Comparison of ENCODE assay signal across 12 mouse cellular contexts in the genomic region with DNA sequence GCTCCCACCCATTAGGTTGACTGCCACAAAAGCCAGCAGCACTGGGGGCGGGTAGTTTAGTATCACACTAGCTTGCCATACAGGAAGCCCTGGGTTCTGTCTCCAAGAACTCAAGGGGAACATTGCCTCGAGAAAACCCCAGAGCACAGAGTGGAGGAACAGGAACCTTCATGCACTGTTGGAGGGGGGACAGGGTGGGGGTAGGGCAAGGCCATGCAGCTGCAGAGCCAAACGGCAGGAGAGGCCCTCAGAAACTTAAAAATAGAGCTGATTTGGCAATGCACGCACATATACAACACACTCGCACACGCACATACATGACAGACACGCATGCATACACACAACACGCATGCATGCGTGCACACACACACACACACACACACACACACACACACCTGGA. TPM values are rescaled to one million over a fixed set of nuclear protein-coding genes. Genes with fewer than 3 reads are reported as not detected.
DNase-seq lines count a peak whose midpoint lies in the region; ATAC-seq and TF ChIP-seq lines count a peak whose summit lies in the region.
"Had no signal": no experiment of that assay in that cellular context is flagged by ENCODE, and none has a peak within 500 bp of the region (broad histone marks: within the 10 kb centered on the region; RNA-seq: fewer than 3 reads in every experiment).

No protein-coding gene starts in this region.

- no peak overlapping the region for H3K27ac ChIP-seq in ES-Bruce4 (ENCODE audit: insufficient read depth, low read length)
- H3K27ac ChIP-seq in liver, adult 2 months (replicated peaks; ENCODE audit: insufficient read depth, low read depth, low read length), result no peak overlapping the region
- no peak overlapping the region for H3K27ac ChIP-seq in intestine, postnatal 0 days (ENCODE audit: low read depth, low read length)
- H3K27ac ChIP-seq: heart, embryonic 13.5 days; limb, embryonic 15.5 days had no signal

- no peaks in the 10 kb centered on the region for H3K9me3 ChIP-seq in ES-Bruce4 (replicated peaks; ENCODE audit: control insufficient read depth, insufficient read depth, low read length, poor library complexity, severe bottlenecking)
- H3K9me3 ChIP-seq in intestine, postnatal 0 days (ENCODE audit: control insufficient read depth), result no peaks in the 10 kb centered on the region
- H3K9me3 ChIP-seq: heart, embryonic 13.5 days; limb, embryonic 15.5 days had no signal

- peak overlapping the region; percentile 14 for H3K4me3 ChIP-seq in ES-Bruce4 (ENCODE audit: low read depth, low read length)
- no peak overlapping the region for H3K4me3 ChIP-seq in liver, adult 2 months (ENCODE audit: insufficient read depth, low read depth, low read length)
- no peak overlapping the region for H3K4me3 ChIP-seq in intestine, postnatal 0 days (ENCODE audit: low read depth, low read length)
- H3K4me3 ChIP-seq: heart, embryonic 13.5 days; limb, embryonic 15.5 days had no signal

- peak; percentile 59 for ATAC-seq in neutrophil, adult 5-6 weeks (ENCODE audit: extremely low read depth, insufficient number of reproducible peaks, low FRiP score, poor library complexity, severe bottlenecking)
- no peak for ATAC-seq in intestine, postnatal 0 days
- ATAC-seq: forebrain, embryonic 14.5 days; midbrain, embryonic 16.5 days had no signal

- H3K36me3 ChIP-seq in ES-Bruce4 (ENCODE audit: control insufficient read depth, insufficient read depth, low read length, poor library complexity, severe bottlenecking), result no peaks in the 10 kb centered on the region
- no peaks in the 10 kb centered on the region for H3K36me3 ChIP-seq in liver, adult 2 months (ENCODE audit: control insufficient read depth, insufficient read depth, low read length)
- H3K36me3 ChIP-seq in intestine, postnatal 0 days (ENCODE audit: control insufficient read depth, insufficient read depth), result no peaks in the 10 kb centered on the region
- H3K36me3 ChIP-seq: heart, embryonic 13.5 days; limb, embryonic 15.5 days had no signal

- no peak overlapping the region for H3K4me2 ChIP-seq in intestine, postnatal 0 days (replicated peaks; ENCODE audit: low read depth)
- H3K4me2 ChIP-seq: limb, embryonic 15.5 days had no signal

- peak; percentile 70 for DNase-seq in 416B (ENCODE audit: low read depth)
- DNase-seq in liver, adult 2 months (ENCODE audit: extremely low read depth, low read depth, low spot score), result peak; percentile 21
- DNase-seq in frontal cortex, postnatal 14 days (ENCODE audit: low spot score in 2 of 2), result no peak
- no peak for DNase-seq in lung, postnatal 4 days
- DNase-seq in cerebellum, adult 11-12 months, result no peak

- 80% methylated on average over 9 of the region's 9 CpGs for WGBS in liver, adult 2 months
- 81% methylated on average over 9 of the region's 9 CpGs for WGBS in intestine, postnatal 0 days

- no peak for TF ChIP-seq CTCF in ES-Bruce4 (IDR thresholded peaks at IDR 0.05; ENCODE audit: low read depth, low read length)
- no peak for TF ChIP-seq CTCF in liver, adult 2 months (IDR thresholded peaks at IDR 0.05; ENCODE audit: low read depth, low read length)
- no peak for TF ChIP-seq CTCF in intestine, postnatal 0 days (IDR thresholded peaks at IDR 0.05; ENCODE audit: low read depth)

- peaks cover 6% of the 10 kb centered on the region for H3K4me1 ChIP-seq in ES-Bruce4 (ENCODE audit: control insufficient read depth, insufficient read depth, low read length)
- H3K4me1 ChIP-seq in liver, adult 2 months (ENCODE audit: control insufficient read depth, insufficient read depth, low read length), result no peaks in the 10 kb centered on the region
- H3K4me1 ChIP-seq in intestine, postnatal 0 days (replicated peaks; ENCODE audit: control insufficient read depth, insufficient read depth, low read length), result no peaks in the 10 kb centered on the region

- TF ChIP-seq POLR2A in ES-Bruce4 (IDR thresholded peaks at IDR 0.05; ENCODE audit: insufficient read depth, low read length), result no peak
- TF ChIP-seq POLR2A in liver, adult 2 months (IDR thresholded peaks at IDR 0.05; ENCODE audit: extremely low read depth, insufficient read depth, low read length), result no peak

- H3K79me2 ChIP-seq in liver, adult 2 months (ENCODE audit: control insufficient read depth, insufficient read depth, low read length), result no peaks in the 10 kb centered on the region

- no peaks in the 10 kb centered on the region for H3K27me3 ChIP-seq in ES-Bruce4 (ENCODE audit: control insufficient read depth, insufficient read depth, low read length, poor library complexity, severe bottlenecking)
- H3K27me3 ChIP-seq in liver, adult 2 months (ENCODE audit: control insufficient read depth, insufficient read depth, low read length), result no peaks in the 10 kb centered on the region
- H3K27me3 ChIP-seq in intestine, postnatal 0 days (replicated peaks; ENCODE audit: control insufficient read depth, insufficient read depth, low read length), result no peaks in the 10 kb centered on the region
- H3K27me3 ChIP-seq: heart, embryonic 13.5 days; limb, embryonic 15.5 days had no signal

- H3K9ac ChIP-seq in ES-Bruce4 (ENCODE audit: low read depth, poor library complexity, severe bottlenecking), result no peak overlapping the region
- no peak overlapping the region for H3K9ac ChIP-seq in liver, adult 2 months (ENCODE audit: low read depth, low read length)
- H3K9ac ChIP-seq in intestine, postnatal 0 days (ENCODE audit: low read depth, low read length), result no peak overlapping the region
- H3K9ac ChIP-seq: heart, embryonic 13.5 days; limb, embryonic 15.5 days had no signal

- TF ChIP-seq EP300 in ES-Bruce4 (IDR thresholded peaks at IDR 0.05; ENCODE audit: insufficient read depth, low read depth, low read length), result no peak

RNA-seq across cellular contexts. Expression of gene Prex1, which starts 32.2 kb away (rescaled TPM):
- polyA plus RNA-seq in ES-Bruce4 (2011; ENCODE audit: insufficient read depth, insufficient read length, low read depth, missing spikeins), result 10.0 and 10.2 TPM in 2 replicates
- 2.0 and 3.0 TPM in 2 replicates for total RNA-seq in liver, adult 2 months (2014; rRNA removed)
- 4.6 and 5.6 TPM in 2 replicates for polyA plus RNA-seq in liver, adult 2 months (2012; rRNA removed)
- total RNA-seq in neutrophil, adult 5-6 weeks (2017), result 111 and 119 TPM in 2 replicates
- 4.0 TPM in 2 replicates for polyA plus RNA-seq in intestine, postnatal 0 days (2015; fragmentation: Nextera tagmentation; extraction: Ambion mirVana)

RNA-seq across cellular contexts. Expression of gene Trp53rkb, which starts 46.5 kb away (rescaled TPM):
- 2.4 and 4.3 TPM in 2 replicates for polyA plus RNA-seq in ES-Bruce4 (2011; ENCODE audit: insufficient read depth, insufficient read length, low read depth, missing spikeins)
- 1.5 and 1.8 TPM in 2 replicates for total RNA-seq in liver, adult 2 months (2014; rRNA removed)
- polyA plus RNA-seq in liver, adult 2 months (2012; rRNA removed), result 3.0 and 3.1 TPM in 2 replicates
- 6.1 and 6.8 TPM in 2 replicates for total RNA-seq in neutrophil, adult 5-6 weeks (2017)
- 3.7 and 5.1 TPM in 2 replicates for polyA plus RNA-seq in intestine, postnatal 0 days (2015; fragmentation: Nextera tagmentation; extraction: Ambion mirVana)

RNA-seq across cellular contexts. Expression of gene Arfgef2, which starts 59.5 kb away (rescaled TPM):
- 25.8 and 28.3 TPM in 2 replicates for polyA plus RNA-seq in ES-Bruce4 (2011; ENCODE audit: insufficient read depth, insufficient read length, low read depth, missing spikeins)
- 18.3 and 26.0 TPM in 2 replicates for total RNA-seq in liver, adult 2 months (2014; rRNA removed)
- polyA plus RNA-seq in liver, adult 2 months (2012; rRNA removed), result 13.5 and 15.8 TPM in 2 replicates
- 33.4 and 35.9 TPM in 2 replicates for total RNA-seq in neutrophil, adult 5-6 weeks (2017)
- 6.1 and 6.5 TPM in 2 replicates for polyA plus RNA-seq in intestine, postnatal 0 days (2015; fragmentation: Nextera tagmentation; extraction: Ambion mirVana)

Comparison
In these comparisons a context has a peak if more than half of its experiments do, and no peak if none do; other contexts are left out.
1. DNase-seq: peak in 416B (single experiment) and liver, adult 2 months (single experiment); none in frontal cortex, postnatal 14 days (0 of 2), lung, postnatal 4 days (0 of 2) and cerebellum, adult 11-12 months (single experiment).